8 mouse cellular contexts compared by ENCODE assay signal in genomic region chr7:132673931-132674755, GRCm38 (mm10).
DNase-seq lines count a peak whose midpoint lies in the region; ATAC-seq lines count a peak whose summit lies in the region.

No protein-coding gene starts in this region.

- H3K27ac ChIP-seq in midbrain, embryonic 10.5 days (replicated peaks), result no peak overlapping the region
- H3K27ac ChIP-seq in midbrain, embryonic 11.5 days (ENCODE audit: low read depth, low read length), result no peak overlapping the region
- H3K27ac ChIP-seq in embryonic facial prominence, embryonic 11.5 days (replicated peaks; ENCODE audit: low read depth, low read length), result no peak overlapping the region
- H3K27ac ChIP-seq in lung, embryonic 16.5 days (ENCODE audit: low read length), result no peak overlapping the region
- H3K27ac ChIP-seq in midbrain, embryonic 15.5 days, result no peak overlapping the region

- no peak overlapping the region for H3K4me2 ChIP-seq in midbrain, embryonic 11.5 days
- H3K4me2 ChIP-seq in embryonic facial prominence, embryonic 11.5 days (ENCODE audit: low read depth, low read length), result no peak overlapping the region
- H3K4me2 ChIP-seq in lung, embryonic 16.5 days (ENCODE audit: low read depth, low read length), result no peak overlapping the region
- H3K4me2 ChIP-seq in midbrain, embryonic 15.5 days, result no peak overlapping the region

- no peak overlapping the region for H3K9ac ChIP-seq in midbrain, embryonic 11.5 days (ENCODE audit: low read length)
- no peak overlapping the region for H3K9ac ChIP-seq in embryonic facial prominence, embryonic 11.5 days (replicated peaks; ENCODE audit: low read length)
- H3K9ac ChIP-seq in lung, embryonic 16.5 days (ENCODE audit: low read length), result no peak overlapping the region
- H3K9ac ChIP-seq in midbrain, embryonic 15.5 days, result no peak overlapping the region

- no peak overlapping the region for H3K4me3 ChIP-seq in midbrain, embryonic 10.5 days
- no peak overlapping the region for H3K4me3 ChIP-seq in midbrain, embryonic 11.5 days (ENCODE audit: low read depth, low read length)
- H3K4me3 ChIP-seq in embryonic facial prominence, embryonic 11.5 days (ENCODE audit: low read depth, low read length), result no peak overlapping the region
- no peak overlapping the region for H3K4me3 ChIP-seq in lung, embryonic 16.5 days (ENCODE audit: low read length)
- H3K4me3 ChIP-seq in midbrain, embryonic 15.5 days, result no peak overlapping the region

- peak; percentile 36 for DNase-seq in midbrain, embryonic 10.5 days (ENCODE audit: low spot score)
- DNase-seq in midbrain, embryonic 11.5 days (ENCODE audit: low spot score, missing footprints), result no peak
- peak; percentile 32 for DNase-seq in embryonic facial prominence, embryonic 11.5 days (ENCODE audit: low spot score)
- peak; percentile 77 to 82 for DNase-seq in heart, postnatal 36 days
- DNase-seq in layer of hippocampus, postnatal 14 days (ENCODE audit: low spot score in 2 of 2), result no peak
- no peak for DNase-seq in right cerebral cortex, postnatal 14 days

- peaks cover 10% of the 10 kb centered on the region for H3K4me1 ChIP-seq in midbrain, embryonic 10.5 days
- H3K4me1 ChIP-seq in midbrain, embryonic 11.5 days (ENCODE audit: control insufficient read depth, insufficient read depth, low read length), result no peaks in the 10 kb centered on the region
- H3K4me1 ChIP-seq in embryonic facial prominence, embryonic 11.5 days (ENCODE audit: control insufficient read depth, insufficient read depth, low read length), result no peaks in the 10 kb centered on the region
- H3K4me1 ChIP-seq in lung, embryonic 16.5 days (replicated peaks; ENCODE audit: control insufficient read depth, insufficient read depth, low read length), result peaks cover 22% of the 10 kb centered on the region
- H3K4me1 ChIP-seq in midbrain, embryonic 15.5 days, result no peaks in the 10 kb centered on the region

- H3K9me3 ChIP-seq in midbrain, embryonic 10.5 days (replicated peaks), result no peaks in the 10 kb centered on the region
- no peaks in the 10 kb centered on the region for H3K9me3 ChIP-seq in midbrain, embryonic 11.5 days (ENCODE audit: control insufficient read depth, low read length)
- no peaks in the 10 kb centered on the region for H3K9me3 ChIP-seq in embryonic facial prominence, embryonic 11.5 days (replicated peaks; ENCODE audit: control insufficient read depth, low read length)
- no peaks in the 10 kb centered on the region for H3K9me3 ChIP-seq in lung, embryonic 16.5 days (ENCODE audit: control insufficient read depth, low read length)
- no peaks in the 10 kb centered on the region for H3K9me3 ChIP-seq in midbrain, embryonic 15.5 days

- 65% methylated on average over 17 of the region's 17 CpGs for WGBS in midbrain, embryonic 10.5 days
- 67% methylated on average over 17 of the region's 17 CpGs for WGBS in midbrain, embryonic 11.5 days
- 43% methylated on average over 17 of the region's 17 CpGs for WGBS in embryonic facial prominence, embryonic 11.5 days
- WGBS in lung, embryonic 16.5 days, result 50% methylated on average over 17 of the region's 17 CpGs
- 55% methylated on average over 17 of the region's 17 CpGs for WGBS in midbrain, embryonic 15.5 days

- H3K36me3 ChIP-seq in midbrain, embryonic 10.5 days, result no peaks in the 10 kb centered on the region
- no peaks in the 10 kb centered on the region for H3K36me3 ChIP-seq in midbrain, embryonic 11.5 days (ENCODE audit: control insufficient read depth, insufficient read depth, low read length)
- no peaks in the 10 kb centered on the region for H3K36me3 ChIP-seq in embryonic facial prominence, embryonic 11.5 days (replicated peaks; ENCODE audit: control insufficient read depth, insufficient read depth, low read depth, low read length)
- no peaks in the 10 kb centered on the region for H3K36me3 ChIP-seq in lung, embryonic 16.5 days (ENCODE audit: control insufficient read depth, insufficient read depth, low read length)
- no peaks in the 10 kb centered on the region for H3K36me3 ChIP-seq in midbrain, embryonic 15.5 days (replicated peaks)

- ATAC-seq in midbrain, embryonic 11.5 days (ENCODE audit: low FRiP score), result no peak
- no peak for ATAC-seq in embryonic facial prominence, embryonic 11.5 days (replicated peaks; ENCODE audit: insufficient number of reproducible peaks, low FRiP score, low TSS enrichment, low read depth)
- peak; percentile 44 for ATAC-seq in lung, embryonic 16.5 days (ENCODE audit: low read depth)
- no peak for ATAC-seq in midbrain, embryonic 15.5 days (replicated peaks)

- intact Hi-C loops in heart, postnatal 36 days (cut with DNase I), result loop anchor here (1.0 to 2.0 kb wide), 2 partner anchors 18 to 39 kb away; no protein-coding TSS in a partner anchor

- no peaks in the 10 kb centered on the region for H3K27me3 ChIP-seq in midbrain, embryonic 10.5 days (ENCODE audit: low read depth, poor library complexity, severe bottlenecking)
- no peaks in the 10 kb centered on the region for H3K27me3 ChIP-seq in midbrain, embryonic 11.5 days (ENCODE audit: control insufficient read depth, insufficient read depth, low read length)
- H3K27me3 ChIP-seq in embryonic facial prominence, embryonic 11.5 days (ENCODE audit: control insufficient read depth, insufficient read depth, low read length), result no peaks in the 10 kb centered on the region
- H3K27me3 ChIP-seq in lung, embryonic 16.5 days (ENCODE audit: control insufficient read depth, insufficient read depth, low read depth, low read length), result no peaks in the 10 kb centered on the region
- H3K27me3 ChIP-seq in midbrain, embryonic 15.5 days (replicated peaks), result no peaks in the 10 kb centered on the region

Comparison
In these comparisons a context has a peak if more than half of its experiments do, and no peak if none do; other contexts are left out.
1. DNase-seq: peak in midbrain, embryonic 10.5 days (single experiment), embryonic facial prominence, embryonic 11.5 days (single experiment) and heart, postnatal 36 days (2 of 2); none in midbrain, embryonic 11.5 days (single experiment), layer of hippocampus, postnatal 14 days (0 of 2) and right cerebral cortex, postnatal 14 days (single experiment).